Mouse (Mus musculus) midbrain, embryonic 16.5 days (tissue): ENCODE measurements around the gene Neurl2. TPM values are rescaled to one million over a fixed set of nuclear protein-coding genes. Genes with fewer than 3 reads are reported as not detected.

Experiments
- ATAC-seq: fragments of 200-750 bp; cut with Nextera tagmentation; 2 replicates; pipeline ENCODE4 v1.8.0; 2017; ENCODE audit warnings: moderate TSS enrichment
- H3K27ac ChIP-seq: fragments of 300-500 bp; sonication (generic); 2 replicates; pipeline ENCODE4 v1.5.1; 2014; ENCODE audit warnings: mild to moderate bottlenecking, low read length, mixed read lengths
- H3K27me3 ChIP-seq: fragments of 300-500 bp; sonication (generic); 2 replicates; pipeline ENCODE4 v1.6.1; 2014; ENCODE audit warnings: low read depth, low read length, mixed read lengths; ENCODE audit not compliant: control insufficient read depth, insufficient read depth
- H3K36me3 ChIP-seq: fragments of 300-500 bp; sonication (generic); 2 replicates; pipeline ENCODE4 v1.6.1; 2014; ENCODE audit warnings: mild to moderate bottlenecking, low read length, moderate library complexity, mixed read lengths; ENCODE audit not compliant: control insufficient read depth, insufficient read depth
- H3K4me1 ChIP-seq: fragments of 300-500 bp; sonication (generic); 2 replicates; pipeline ENCODE4 v1.6.1; 2014; ENCODE audit warnings: mild to moderate bottlenecking, low read length, mixed read lengths; ENCODE audit not compliant: control insufficient read depth, insufficient read depth
- H3K4me2 ChIP-seq: fragments of 300-500 bp; sonication (generic); 2 replicates; pipeline ENCODE4 v1.6.1; 2014; ENCODE audit warnings: mild to moderate bottlenecking, low read length, mixed read lengths
- H3K4me3 ChIP-seq: fragments of 300-500 bp; sonication (generic); 2 replicates; pipeline ENCODE4 v1.5.1; 2014; ENCODE audit warnings: low read depth, mild to moderate bottlenecking, low read length, moderate library complexity, mixed read lengths
- H3K9ac ChIP-seq: fragments of 300-500 bp; sonication (generic); 2 replicates; pipeline ENCODE4 v1.6.1; 2014; ENCODE audit warnings: low read depth, low read length, mixed read lengths
- H3K9me3 ChIP-seq: fragments of 300-500 bp; sonication (generic); replicated peaks from 2 replicates; pipeline ENCODE4 v1.6.1; 2014; ENCODE audit warnings: mild to moderate bottlenecking, low read length, mixed read lengths; ENCODE audit not compliant: control insufficient read depth, poor library complexity, severe bottlenecking
- WGBS: fragments of 180-500 bp; shearing (Covaris S2); extraction: QIAGEN DNeasy Blood & Tissue Kit; methylation state at CpG from one replicate; pipeline ENCODE4 v1.1.7; 2014; 5-methylcytosine and 5-hydroxymethylcytosine counted together
- polyA plus RNA-seq: library from polyadenylated mRNA; unstranded; fragments of >200 nt; fragmentation: Nextera tagmentation; extraction: Ambion mirVana; gene quantifications from 2 replicates; pipeline ENCODE4 v1.2.1, GENCODE M21; 2015

Neurl2 gene
- polyA plus RNA-seq, 1 experiment from 2014 or later, result 7.0 TPM

- no peak overlapping the region for H3K4me2 ChIP-seq
- no peak for ATAC-seq
- WGBS, result 91% methylated on average over 5 of the region's 5 CpGs
- no peak overlapping the region for H3K4me3 ChIP-seq
- H3K36me3 ChIP-seq, result peaks cover 2% of the 10 kb centered on the region; the same call in 1 of the 2 replicates
- H3K4me1 ChIP-seq, result no peaks in the 10 kb centered on the region
- H3K27ac ChIP-seq, result no peak overlapping the region
- H3K9ac ChIP-seq, result no peak overlapping the region
- H3K27me3 ChIP-seq, result no peaks in the 10 kb centered on the region
- H3K9me3 ChIP-seq, result no peaks in the 10 kb centered on the region
Measured at GRCm38 (mm10) chr2:164815348-164815747, 17.9 kb downstream of the Neurl2 start.

- Histone ChIP-seq H3K36me3 (peaks cover 8% of the 10 kb centered on the region; the same call in 1 of the 2 replicates), H3K4me1 (no peaks in the 10 kb centered on the region), H3K4me3 (no peak overlapping the region), H3K27ac (no peak overlapping the region), H3K4me2 (no peak overlapping the region), H3K9me3 (no peaks in the 10 kb centered on the region), H3K9ac (no peak overlapping the region), H3K27me3 (no peaks in the 10 kb centered on the region)
- ATAC-seq, result no peak
- WGBS, result 67% methylated on average over 2 of the region's 2 CpGs
Measured at GRCm38 (mm10) chr2:164813557-164813956, 19.7 kb downstream of the Neurl2 start.

GRCm38 (mm10) chr2:164806614-164807013 is 26.6 kb downstream of the Neurl2 start:
- H3K9ac ChIP-seq, result no peak overlapping the region
- no peaks in the 10 kb centered on the region for H3K27me3 ChIP-seq
- peak overlapping the region; percentile 68 for H3K4me2 ChIP-seq
- H3K9me3 ChIP-seq, result no peaks in the 10 kb centered on the region
- no peak overlapping the region for H3K4me3 ChIP-seq
- no peak for ATAC-seq
- H3K36me3 ChIP-seq, result peaks cover 6% of the 10 kb centered on the region; the same call in 1 of the 2 replicates
- no peak overlapping the region for H3K27ac ChIP-seq
- WGBS, result 89% methylated on average over 7 of the region's 7 CpGs
- H3K4me1 ChIP-seq, result peaks cover 30% of the 10 kb centered on the region

GRCm38 (mm10) chr2:164805332-164805718 is 27.9 kb downstream of the Neurl2 start:
- H3K36me3 ChIP-seq, result peaks cover 6% of the 10 kb centered on the region; the same call in 1 of the 2 replicates
- H3K27me3 ChIP-seq, result no peaks in the 10 kb centered on the region
- 1% methylated on average over 21 of the region's 21 CpGs for WGBS
- peak; percentile 49 for ATAC-seq
- peaks cover 30% of the 10 kb centered on the region for H3K4me1 ChIP-seq
- H3K4me3 ChIP-seq, result peak overlapping the region; percentile 76
- H3K9ac ChIP-seq, result peak overlapping the region; percentile 83
- H3K4me2 ChIP-seq, result peak overlapping the region; percentile 68
- H3K9me3 ChIP-seq, result no peaks in the 10 kb centered on the region
- H3K27ac ChIP-seq, result peak overlapping the region; percentile 81

- WGBS, result under 1% methylated on average over 47 of the region's 47 CpGs
- H3K36me3 ChIP-seq, result peaks cover 7% of the 10 kb centered on the region
- peaks cover 30% of the 10 kb centered on the region for H3K4me1 ChIP-seq
- no peaks in the 10 kb centered on the region for H3K27me3 ChIP-seq
- peak within 1 kb of the TSS; percentile 74 for H3K4me2 ChIP-seq
- peak within 1 kb of the TSS; percentile 83 for H3K9ac ChIP-seq
- H3K4me3 ChIP-seq, result peak within 1 kb of the TSS; percentile 76
- no peaks in the 10 kb centered on the region for H3K9me3 ChIP-seq
- ATAC-seq, result peak; percentile 96
- H3K27ac ChIP-seq, result peak within 1 kb of the TSS; percentile 81
Measured at GRCm38 (mm10) chr2:164804533-164805331, 28.5 kb downstream of the Neurl2 start, which contains the start of the genes Acot8 and Zswim3. TSS of gene Acot8 (minus strand) at chr2:164804882. TSS of gene Zswim3 (plus strand) at chr2:164805098.

- Histone ChIP-seq H3K9me3 (no peaks in the 10 kb centered on the region), H3K36me3 (peaks cover 4% of the 10 kb centered on the region), H3K27me3 (no peaks in the 10 kb centered on the region), H3K9ac (peak overlapping the region; percentile 74), H3K4me2 (peak overlapping the region; percentile 74), H3K4me3 (peak overlapping the region; percentile 76), H3K4me1 (peaks cover 30% of the 10 kb centered on the region), H3K27ac (peak overlapping the region; percentile 79)
- ATAC-seq, result no peak
- WGBS, result 68% methylated on average over 1 of the region's 1 CpGs
Measured at GRCm38 (mm10) chr2:164803921-164804313, 29.3 kb downstream of the Neurl2 start.

GRCm38 (mm10) chr2:164803201-164803920 is 29.9 kb downstream of the Neurl2 start:
- H3K27ac ChIP-seq, result no peak overlapping the region
- no peaks in the 10 kb centered on the region for H3K27me3 ChIP-seq
- no peaks in the 10 kb centered on the region for H3K9me3 ChIP-seq
- peaks cover 30% of the 10 kb centered on the region for H3K4me1 ChIP-seq
- no peak for ATAC-seq
- peak overlapping the region; percentile 74 for H3K9ac ChIP-seq
- peak overlapping the region; percentile 76 for H3K4me3 ChIP-seq
- H3K4me2 ChIP-seq, result peak overlapping the region; percentile 74
- 94% methylated on average over 16 of the region's 16 CpGs for WGBS
- peaks cover 4% of the 10 kb centered on the region for H3K36me3 ChIP-seq

- H3K4me2 ChIP-seq, result no peak overlapping the region
- H3K4me1 ChIP-seq, result peaks cover 13% of the 10 kb centered on the region
- WGBS, result 92% methylated on average over 13 of the region's 13 CpGs
- peaks cover 9% of the 10 kb centered on the region for H3K36me3 ChIP-seq
- H3K4me3 ChIP-seq, result no peak overlapping the region
- H3K27ac ChIP-seq, result no peak overlapping the region
- H3K27me3 ChIP-seq, result no peaks in the 10 kb centered on the region
- H3K9ac ChIP-seq, result no peak overlapping the region
- no peak for ATAC-seq
- H3K9me3 ChIP-seq, result no peaks in the 10 kb centered on the region
Measured at GRCm38 (mm10) chr2:164800252-164801004, 32.8 kb downstream of the Neurl2 start.
